Mouse (Mus musculus): ENCODE results near the gene Tmem123.

DNA sequence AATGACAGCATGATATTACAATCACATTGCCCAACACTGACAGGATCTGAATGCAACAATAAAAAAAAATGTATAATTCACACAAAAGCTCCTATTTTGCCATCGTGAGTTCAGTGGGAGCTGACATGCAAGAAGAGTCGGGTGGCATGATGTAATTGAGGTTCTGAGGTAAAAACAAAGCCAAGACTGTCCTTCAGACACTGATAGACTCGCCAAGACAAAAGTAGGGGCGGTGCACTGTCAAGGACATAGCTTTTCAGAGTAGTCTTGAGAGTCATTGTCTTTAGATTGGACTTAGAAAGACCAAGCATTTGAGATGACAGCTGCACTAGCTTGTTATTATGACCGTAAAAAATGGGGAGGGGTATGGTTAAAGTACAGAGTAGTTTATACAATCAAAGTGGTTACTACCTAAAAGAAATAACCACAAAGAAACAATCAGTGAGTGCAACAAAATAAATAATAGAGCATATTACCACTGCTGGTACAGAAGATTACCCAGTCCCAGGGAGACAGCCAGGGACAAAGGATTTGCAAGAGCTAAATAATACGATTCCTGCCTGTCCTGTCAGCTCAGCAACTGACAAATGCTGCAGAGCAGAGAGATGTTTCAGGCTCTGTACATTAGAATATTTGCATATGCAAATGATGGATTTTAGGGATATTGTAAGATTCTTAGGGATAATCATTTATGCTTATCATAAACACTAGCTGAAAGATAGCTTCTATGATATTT lies 32.5 kb downstream of the Tmem123 start:
- no peak for TF ChIP-seq CTCF (IDR thresholded peaks at IDR 0.05; ENCODE audit: control insufficient read depth, insufficient read depth, insufficient read length)
- no peak for TF ChIP-seq USF1 (IDR thresholded peaks at IDR 0.05; ENCODE audit: low read depth)
- no peak for TF ChIP-seq MYOG (IDR thresholded peaks at IDR 0.05; ENCODE audit: control insufficient read depth, extremely low read depth, insufficient read length)
- TF ChIP-seq MAX (IDR thresholded peaks at IDR 0.05) = no peak
